Mouse (Mus musculus) liver, embryonic 14.5 days (tissue): Measurements from ENCODE around the gene Trp53bp2.

ENCODE experiments used
- CTCF ChIP-seq: IDR thresholded peaks from 2 replicates; pipeline ENCODE4 v1.5.1; 2016; ENCODE audit warnings: antibody characterized with exemption, low read depth, control low read depth
- EP300 ChIP-seq: IDR thresholded peaks from 2 replicates; pipeline ENCODE4 v1.6.1; 2016; ENCODE audit warnings: antibody characterized with exemption, low read depth

- TF ChIP-seq CTCF, result no peak
- TF ChIP-seq EP300, result no peak
Observed at GRCm38 (mm10) chr1:182432059-182432458, 23.1 kb downstream of the Trp53bp2 start.
